Mouse (Mus musculus) stomach, postnatal 0 days (tissue): ENCODE results near the gene Aco2. TPM values are rescaled to one million over a fixed set of nuclear protein-coding genes. Genes with fewer than 3 reads are reported as not detected.

Experiments
- ATAC-seq: fragments of 200-750 bp; cut with Nextera tagmentation; 2 replicates; pipeline ENCODE4 v1.8.0; 2017; ENCODE audit not compliant: low FRiP score, low TSS enrichment
- DNase-seq: peaks from one replicate; pipeline ENCODE4 v3.0.0-alpha.2; 2016; ENCODE audit warnings: low spot score
- H3K27ac ChIP-seq: fragments of 300-500 bp; sonication (generic); replicated peaks from 2 replicates; pipeline ENCODE4 v1.5.1; 2014; ENCODE audit warnings: mild to moderate bottlenecking, control low read depth
- H3K27me3 ChIP-seq: fragments of 300-500 bp; sonication (generic); 2 replicates; pipeline ENCODE4 v1.6.1; 2014; ENCODE audit warnings: low read length; ENCODE audit not compliant: control insufficient read depth, insufficient read depth
- H3K36me3 ChIP-seq: fragments of 300-500 bp; sonication (generic); 2 replicates; pipeline ENCODE4 v1.6.1; 2014; ENCODE audit warnings: low read length, mixed read lengths; ENCODE audit not compliant: control insufficient read depth, insufficient read depth
- H3K4me1 ChIP-seq: fragments of 300-500 bp; sonication (generic); replicated peaks from 2 replicates; pipeline ENCODE4 v1.6.1; 2014; ENCODE audit warnings: antibody characterized with exemption; ENCODE audit not compliant: control insufficient read depth, insufficient read depth
- H3K4me2 ChIP-seq: fragments of 300-500 bp; sonication (generic); replicated peaks from 2 replicates; pipeline ENCODE4 v1.6.1; 2014; ENCODE audit warnings: low read depth, mild to moderate bottlenecking, control low read depth, moderate library complexity
- H3K4me3 ChIP-seq: fragments of 300-500 bp; sonication (generic); 2 replicates; pipeline ENCODE4 v1.5.1; 2014; ENCODE audit warnings: low read depth, low read length, control low read depth
- H3K9ac ChIP-seq: fragments of 300-500 bp; sonication (generic); 2 replicates; pipeline ENCODE4 v1.6.1; 2014; ENCODE audit warnings: mild to moderate bottlenecking, low read length, control low read depth, mixed read lengths
- H3K9me3 ChIP-seq: fragments of 300-500 bp; sonication (generic); 2 replicates; pipeline ENCODE4 v1.6.1; 2016; ENCODE audit warnings: low read length; ENCODE audit not compliant: control insufficient read depth
- CTCF ChIP-seq: IDR thresholded peaks from 2 replicates; pipeline ENCODE4 v1.5.1; 2016; ENCODE audit warnings: antibody characterized with exemption, low read depth, mild to moderate bottlenecking, moderate library complexity
- EP300 ChIP-seq: optimal IDR thresholded peaks from 2 replicates; pipeline ENCODE3; 2016; ENCODE audit warnings: antibody characterized with exemption
- WGBS: fragments of 180-500 bp; shearing (Covaris S2); extraction: QIAGEN DNeasy Blood & Tissue Kit; methylation state at CpG from one replicate; pipeline ENCODE4 v1.1.7; 2014; 5-methylcytosine and 5-hydroxymethylcytosine counted together
- polyA plus RNA-seq: library from polyadenylated mRNA; unstranded; fragments of >200 nt; fragmentation: Nextera tagmentation; extraction: Ambion mirVana; gene quantifications from 2 replicates; pipeline ENCODE4 v1.2.1, GENCODE M21; 2015

Aco2 gene
- polyA plus RNA-seq, 1 experiment from 2014 or later = 130 TPM

DNA sequence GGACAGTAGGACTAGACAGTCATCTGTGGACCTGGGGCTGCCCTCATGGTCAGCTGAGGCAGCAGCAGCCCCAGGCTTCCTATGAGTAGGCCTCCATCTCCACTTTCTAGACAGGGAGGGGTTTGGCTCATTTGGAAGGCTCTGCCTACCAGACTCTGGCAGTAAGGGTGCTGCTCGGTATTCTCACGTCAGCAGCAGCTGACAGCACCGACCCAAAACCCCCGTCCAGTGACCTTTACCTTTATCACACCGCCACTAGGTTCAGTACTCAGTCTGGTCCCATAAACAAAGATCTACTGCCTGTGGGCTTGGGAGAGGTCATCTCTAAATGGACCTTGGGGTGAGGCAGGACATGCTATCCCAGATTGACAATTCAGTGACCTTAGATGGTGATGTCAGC, 43.6 kb downstream of the Aco2 start:
- 69% methylated on average over 5 of the region's 5 CpGs for WGBS
- peaks cover 30% of the 10 kb centered on the region for H3K36me3 ChIP-seq
- no peak for ATAC-seq

DNA sequence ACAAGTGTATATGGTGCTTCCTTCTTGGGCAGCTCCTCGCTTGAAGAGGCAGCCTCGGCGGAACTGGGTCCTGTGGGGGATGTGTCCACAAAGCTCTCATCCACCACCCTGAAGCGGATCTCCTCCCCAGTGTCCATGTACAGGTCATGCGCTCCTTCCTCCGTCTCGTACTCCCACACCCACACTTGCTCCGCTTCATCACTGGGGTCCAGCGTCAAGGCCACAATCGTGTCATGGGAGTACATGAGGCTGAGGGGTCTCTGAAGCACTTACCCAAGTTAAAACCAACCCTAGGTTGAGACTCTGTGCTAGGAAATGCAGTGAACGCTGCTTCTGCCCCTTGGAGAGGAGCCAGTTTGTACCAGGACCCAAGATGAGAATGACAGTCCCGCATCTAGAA, 45.1 kb downstream of the Aco2 start:
- DNase-seq = no peak
- Histone ChIP-seq H3K9ac (no peak overlapping the region), H3K4me3 (no peak overlapping the region), H3K36me3 (peaks cover 26% of the 10 kb centered on the region), H3K27ac (no peak overlapping the region), H3K9me3 (no peaks in the 10 kb centered on the region), H3K4me2 (no peak overlapping the region), H3K27me3 (no peaks in the 10 kb centered on the region), H3K4me1 (no peaks in the 10 kb centered on the region)
- TF ChIP-seq EP300 = no peak
- TF ChIP-seq CTCF = no peak
- WGBS = 88% methylated on average over 12 of the region's 12 CpGs
- ATAC-seq = no peak

More for the DNA sequence above, 43.6 kb downstream of the Aco2 start:
- TF ChIP-seq EP300 (no peak), CTCF (no peak)
- Histone ChIP-seq H3K4me1 (no peaks in the 10 kb centered on the region), H3K4me3 (no peak overlapping the region), H3K27ac (no peak overlapping the region), H3K27me3 (no peaks in the 10 kb centered on the region), H3K9me3 (no peaks in the 10 kb centered on the region), H3K4me2 (no peak overlapping the region), H3K9ac (no peak overlapping the region)
- DNase-seq = no peak

DNA sequence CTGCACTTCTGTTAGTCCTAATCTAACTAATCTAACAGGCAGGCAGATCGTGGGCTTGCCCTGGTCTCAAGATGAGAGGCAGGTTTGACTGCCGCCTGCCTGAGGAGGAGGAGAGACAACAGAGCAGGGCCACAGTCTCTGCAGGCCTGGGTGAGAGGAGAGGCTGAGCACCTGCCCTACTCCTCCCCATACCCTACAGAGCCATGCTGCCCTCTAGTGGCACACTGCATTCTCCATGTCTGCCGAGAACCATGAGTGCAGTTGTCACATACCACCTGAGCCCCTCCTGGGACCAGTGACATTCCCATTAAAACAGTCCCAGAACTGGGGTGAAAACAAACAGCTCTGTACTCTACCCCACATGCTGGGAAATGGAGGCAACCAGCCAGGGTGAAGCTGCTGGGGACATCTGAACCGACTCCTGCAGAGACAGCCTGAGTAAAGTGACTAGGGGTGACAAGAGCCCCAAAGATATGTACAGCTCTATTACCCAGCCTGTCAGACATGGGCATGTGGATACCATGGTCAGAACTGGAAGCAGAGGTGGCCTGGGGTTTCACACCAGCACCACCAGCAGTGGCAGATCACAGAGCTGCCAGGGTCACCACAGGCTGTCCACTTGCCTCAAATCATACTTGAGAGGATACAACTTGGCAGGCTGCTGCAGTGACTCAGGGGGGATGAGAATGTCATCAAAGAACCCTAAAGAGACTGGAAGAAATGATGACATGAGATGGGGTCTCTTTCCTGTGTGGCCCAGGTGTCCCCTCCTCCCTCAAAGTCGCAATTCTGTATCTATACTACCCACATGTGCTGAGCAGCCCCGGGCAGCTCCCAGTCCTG, 45.7 kb downstream of the Aco2 start:
- peak; percentile 87 for TF ChIP-seq CTCF
- TF ChIP-seq EP300 = no peak
- peak; percentile 65 for ATAC-seq
- no peaks in the 10 kb centered on the region for H3K9me3 ChIP-seq
- no peak overlapping the region for H3K4me3 ChIP-seq
- no peaks in the 10 kb centered on the region for H3K27me3 ChIP-seq
- 57% methylated on average over 6 of the region's 6 CpGs for WGBS
- DNase-seq = peak; percentile 80
- H3K9ac ChIP-seq = no peak overlapping the region
- peaks cover 23% of the 10 kb centered on the region for H3K36me3 ChIP-seq
- H3K4me2 ChIP-seq = no peak overlapping the region
- H3K27ac ChIP-seq = no peak overlapping the region
- no peaks in the 10 kb centered on the region for H3K4me1 ChIP-seq

DNA sequence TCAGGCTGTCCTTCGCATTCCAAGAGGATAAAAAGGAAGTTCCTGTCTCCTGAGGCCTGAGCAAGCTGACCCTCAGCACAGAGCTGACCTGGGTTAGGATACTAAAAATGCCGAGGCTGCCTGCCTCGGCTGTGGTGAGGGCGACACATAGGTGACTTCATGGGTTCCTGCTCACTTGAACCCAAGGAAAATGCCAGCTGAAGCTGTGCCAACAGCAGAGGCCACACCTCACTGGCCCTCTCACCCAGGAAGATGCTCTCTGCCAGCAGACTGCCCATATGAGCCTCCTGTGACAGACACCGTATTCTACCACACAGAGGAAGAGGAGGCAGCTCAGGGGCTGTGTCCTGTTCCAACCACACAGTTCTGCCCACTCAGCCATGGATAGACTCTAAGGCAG, 47.0 kb downstream of the Aco2 start:
- ATAC-seq (no peak), DNase-seq (no peak)
- Histone ChIP-seq H3K27me3 (no peaks in the 10 kb centered on the region), H3K9me3 (no peaks in the 10 kb centered on the region), H3K36me3 (peaks cover 12% of the 10 kb centered on the region), H3K4me1 (no peaks in the 10 kb centered on the region), H3K9ac (no peak overlapping the region), H3K27ac (no peak overlapping the region), H3K4me2 (no peak overlapping the region), H3K4me3 (no peak overlapping the region)
- TF ChIP-seq EP300 (no peak), CTCF (no peak)
- 67% methylated on average over 5 of the region's 5 CpGs for WGBS

DNA sequence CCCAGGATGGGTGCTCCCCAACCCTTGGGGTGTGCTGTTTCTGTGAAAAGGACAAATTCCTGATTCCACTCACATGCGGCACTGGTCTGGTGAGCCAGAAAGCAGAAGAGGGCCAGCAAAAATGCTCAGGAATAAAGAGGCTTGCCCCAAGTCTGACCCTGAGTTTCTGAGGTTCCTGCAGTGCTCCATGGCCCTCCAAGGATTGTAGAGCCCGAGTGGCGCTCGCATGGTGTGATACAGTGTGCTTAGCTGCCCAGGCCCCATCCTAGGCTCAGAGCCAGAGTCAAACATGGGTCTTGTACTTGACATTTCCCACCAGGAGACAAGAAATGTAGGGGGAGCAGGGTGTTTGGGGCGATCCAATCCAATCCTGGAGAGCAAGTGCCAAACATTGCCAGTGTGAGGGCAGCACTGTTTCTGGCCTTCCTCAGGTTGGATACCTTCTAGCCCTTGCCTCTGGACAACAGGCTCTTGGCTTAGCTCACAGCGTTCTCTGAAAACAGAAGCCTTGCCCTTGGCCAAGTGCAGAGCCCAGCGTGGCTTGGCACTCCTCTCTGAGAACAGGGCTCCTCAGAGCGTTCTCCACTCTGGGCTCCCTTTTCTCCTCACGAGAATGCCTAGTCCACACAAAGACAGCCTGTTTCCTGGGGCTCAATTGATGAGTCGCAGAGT, 48.6 kb downstream of the Aco2 start:
- TF ChIP-seq CTCF (no peak), EP300 (no peak)
- Histone ChIP-seq H3K36me3 (peaks cover 5% of the 10 kb centered on the region), H3K27me3 (no peaks in the 10 kb centered on the region), H3K4me2 (no peak overlapping the region), H3K4me3 (no peak overlapping the region), H3K4me1 (0 out of 2 replicates have a peak, but pooled peaks cover 5% of the 10 kb centered on the region), H3K9ac (no peak overlapping the region), H3K27ac (no peak overlapping the region), H3K9me3 (no peaks in the 10 kb centered on the region)
- WGBS = 75% methylated on average over 10 of the region's 10 CpGs
- ATAC-seq (no peak), DNase-seq (no peak)

DNA sequence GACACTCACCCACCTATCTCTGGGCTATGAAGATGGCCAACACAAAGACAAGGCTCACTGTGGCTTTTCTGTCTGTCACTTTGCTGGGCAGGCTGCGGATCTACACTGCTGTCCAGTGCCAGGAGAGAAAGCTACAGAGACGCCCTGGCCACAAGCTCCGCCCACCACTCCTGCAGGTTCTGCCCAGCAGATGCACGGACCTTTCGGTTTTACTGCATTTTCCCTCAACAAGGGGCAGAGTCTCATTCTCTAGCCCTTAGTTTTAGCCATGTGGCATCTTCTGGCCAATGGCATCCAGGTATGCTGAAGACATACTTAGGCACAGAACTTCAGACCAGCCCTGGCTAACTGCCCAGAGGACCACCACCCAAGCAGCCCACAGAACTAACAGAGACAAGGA, 49.1 kb downstream of the Aco2 start:
- no peaks in the 10 kb centered on the region for H3K27me3 ChIP-seq
- 0 out of 2 replicates have a peak, but pooled peaks cover 5% of the 10 kb centered on the region for H3K4me1 ChIP-seq
- H3K4me3 ChIP-seq = no peak overlapping the region
- no peak for DNase-seq
- no peak for ATAC-seq
- H3K27ac ChIP-seq = no peak overlapping the region
- no peak overlapping the region for H3K4me2 ChIP-seq
- peaks cover 2% of the 10 kb centered on the region; the same call in 1 of the 2 replicates for H3K36me3 ChIP-seq
- H3K9ac ChIP-seq = no peak overlapping the region
- no peaks in the 10 kb centered on the region for H3K9me3 ChIP-seq
- 63% methylated on average over 5 of the region's 5 CpGs for WGBS
- TF ChIP-seq CTCF (no peak), EP300 (no peak)
